In the genomic region with DNA sequence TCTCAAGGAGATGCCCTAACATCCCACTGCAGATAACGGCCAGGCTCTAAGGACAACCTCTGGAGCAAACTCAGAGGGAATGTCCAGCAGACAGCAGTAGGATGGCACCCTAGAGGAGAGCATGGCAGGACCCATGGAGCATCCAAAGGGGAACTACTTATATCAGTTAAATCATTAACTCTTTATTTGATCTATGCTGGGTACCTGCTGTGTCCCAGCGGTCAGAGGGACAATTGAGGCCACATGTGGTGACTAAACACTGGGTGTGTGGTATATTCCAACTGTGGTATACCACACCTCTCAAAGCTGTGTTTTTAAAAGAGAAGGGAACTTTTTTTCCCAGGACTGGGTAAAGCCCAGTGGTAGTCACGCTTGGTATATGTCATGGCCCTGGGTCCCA, we compare ENCODE assay signal across 16 mouse cellular contexts.
"Had no signal": no experiment of that assay in that cellular context is flagged by ENCODE, and none has a peak within 500 bp of the region (broad histone marks: within the 10 kb centered on the region; RNA-seq: fewer than 3 reads in every experiment).

No protein-coding gene starts in this region.

- H3K9ac ChIP-seq: liver, embryonic 14.5 days; lung, embryonic 15.5 days; midbrain, embryonic 12.5 days; neural tube, embryonic 12.5 days; stomach, embryonic 15.5 days had no signal

- H3K27me3 ChIP-seq: lung, embryonic 15.5 days; megakaryocyte, embryonic 14.5 days; midbrain, embryonic 12.5 days; neural tube, embryonic 12.5 days; stomach, embryonic 15.5 days had no signal

- H3K4me2 ChIP-seq: lung, embryonic 15.5 days; midbrain, embryonic 12.5 days; neural tube, embryonic 12.5 days; stomach, embryonic 15.5 days had no signal

- DNase-seq: lung, adult 2 months; lung, postnatal 14 days; lung, postnatal 36 days; midbrain, embryonic 14.5 days; right cerebral cortex, postnatal 14 days; thymus, adult 2 months; thymus, postnatal 25 days had no signal

- H3K9me3 ChIP-seq: lung, embryonic 15.5 days; midbrain, embryonic 12.5 days; neural tube, embryonic 12.5 days; stomach, embryonic 15.5 days had no signal

- H3K4me3 ChIP-seq: lung, embryonic 15.5 days; megakaryocyte, embryonic 14.5 days; midbrain, embryonic 12.5 days; neural tube, embryonic 12.5 days; stomach, embryonic 15.5 days had no signal

- H3K4me1 ChIP-seq: lung, embryonic 15.5 days; megakaryocyte, embryonic 14.5 days; midbrain, embryonic 12.5 days; neural tube, embryonic 12.5 days; stomach, embryonic 15.5 days had no signal

- ATAC-seq: lung, postnatal 0 days had no signal

- H3K36me3 ChIP-seq: lung, embryonic 15.5 days; midbrain, embryonic 12.5 days; neural tube, embryonic 12.5 days; stomach, embryonic 15.5 days had no signal

- H3K27ac ChIP-seq: liver, embryonic 14.5 days; lung, embryonic 15.5 days; macrophage; midbrain, embryonic 12.5 days; neural tube, embryonic 12.5 days; stomach, embryonic 15.5 days; stomach, postnatal 0 days had no signal
